Mouse (Mus musculus) cortical plate, adult 2 months (tissue): ENCODE results near the gene Zc3h7b. TPM values are rescaled to one million over a fixed set of nuclear protein-coding genes. Genes with fewer than 3 reads are reported as not detected.

Experiments
- H3K27ac ChIP-seq: fragments of 200-500 bp; 2 replicates; pipeline ENCODE4 v1.5.1; 2012; ENCODE audit warnings: low read length, control low read depth, inconsistent platforms; ENCODE audit not compliant: insufficient read depth
- H3K4me1 ChIP-seq: fragments of 200-500 bp; 2 replicates; pipeline ENCODE4 v1.6.1; 2011; ENCODE audit warnings: low read length; ENCODE audit not compliant: control insufficient read depth, insufficient read depth
- H3K4me3 ChIP-seq: fragments of 200-500 bp; 2 replicates; pipeline ENCODE4 v1.5.1; 2011; ENCODE audit warnings: mild to moderate bottlenecking, low read length, control low read depth; ENCODE audit not compliant: insufficient read depth
- CTCF ChIP-seq: fragments of 200-500 bp; IDR thresholded peaks from 2 replicates; pipeline ENCODE4 v1.5.1; 2011; ENCODE audit warnings: mild to moderate bottlenecking, control low read depth, low read length; ENCODE audit not compliant: insufficient read depth; ENCODE audit errors: extremely low read depth
- POLR2A ChIP-seq: fragments of 200-500 bp; IDR thresholded peaks from 2 replicates; pipeline ENCODE4 v1.6.1; 2011; ENCODE audit warnings: mild to moderate bottlenecking, low read length, control low read depth; ENCODE audit not compliant: insufficient read depth; ENCODE audit errors: extremely low read depth
- polyA plus RNA-seq: library from polyadenylated mRNA; depleted of rRNA; stranded (reverse); fragments of >200 nt; gene quantifications from 2 replicates; pipeline ENCODE4 v1.2.3, GENCODE M21; 2012

The Zc3h7b gene
- polyA plus RNA-seq, 1 experiment = 89.7 TPM

DNA sequence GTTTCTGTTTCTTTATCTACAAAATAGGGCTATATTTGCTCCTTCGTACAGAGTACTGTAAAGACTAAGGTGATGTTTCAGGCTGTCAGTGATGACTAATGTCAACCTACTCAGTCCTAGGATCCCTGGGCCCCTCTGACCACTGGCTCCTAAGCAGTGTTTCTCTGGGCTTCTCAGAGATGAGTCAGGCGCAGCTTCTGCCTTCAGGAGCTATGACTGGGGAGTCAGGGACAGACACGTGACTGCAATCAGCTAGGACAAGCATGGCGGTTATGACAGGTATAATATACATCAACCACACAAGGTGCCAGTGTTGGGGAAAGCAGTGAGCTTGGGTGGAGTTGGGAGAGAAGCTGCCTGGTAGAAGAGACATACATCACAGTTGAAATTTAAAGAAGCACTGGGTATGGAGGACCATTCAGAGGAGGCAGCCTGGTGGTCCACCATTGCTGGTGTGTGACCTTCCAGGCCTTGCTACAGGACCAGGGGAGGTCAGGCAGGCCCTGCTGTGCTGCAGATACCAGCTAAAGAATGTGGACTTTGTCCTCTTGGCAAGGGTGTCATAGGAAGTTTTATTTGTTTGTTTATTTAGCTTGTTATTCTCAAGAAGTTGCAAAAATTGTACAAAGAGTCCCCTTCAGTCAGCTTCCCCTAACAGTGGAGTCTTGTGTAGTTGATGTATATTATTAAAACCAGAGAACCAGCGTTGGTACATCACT, 15.7 kb downstream of the Zc3h7b start:
- Histone ChIP-seq H3K27ac (no peak overlapping the region), H3K4me1 (no peaks in the 10 kb centered on the region), H3K4me3 (no peak overlapping the region)
- TF ChIP-seq CTCF = no peak
- no peak for TF ChIP-seq POLR2A

DNA sequence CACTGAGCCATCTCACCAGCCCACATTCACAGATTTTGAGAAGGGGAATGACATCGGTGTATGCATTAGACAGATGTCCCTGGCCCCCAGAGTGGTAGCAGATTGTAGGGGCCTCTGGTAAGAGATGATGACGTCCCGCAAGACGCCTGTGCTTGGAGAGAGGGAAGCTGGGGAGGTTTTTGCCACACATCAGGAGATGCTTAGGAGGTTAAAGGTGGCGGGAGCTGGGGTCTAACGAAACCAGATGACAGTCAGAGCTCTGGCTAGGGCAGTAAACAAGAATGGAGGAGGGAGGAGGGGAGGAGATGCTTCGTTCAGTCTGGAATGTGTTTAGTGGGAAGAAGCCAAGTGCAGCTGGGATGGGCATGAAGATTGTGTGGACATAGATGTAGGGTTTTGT, 16.5 kb downstream of the Zc3h7b start:
- no peaks in the 10 kb centered on the region for H3K4me1 ChIP-seq
- no peak for TF ChIP-seq CTCF
- TF ChIP-seq POLR2A = no peak
- no peak overlapping the region for H3K27ac ChIP-seq
- H3K4me3 ChIP-seq = no peak overlapping the region

DNA sequence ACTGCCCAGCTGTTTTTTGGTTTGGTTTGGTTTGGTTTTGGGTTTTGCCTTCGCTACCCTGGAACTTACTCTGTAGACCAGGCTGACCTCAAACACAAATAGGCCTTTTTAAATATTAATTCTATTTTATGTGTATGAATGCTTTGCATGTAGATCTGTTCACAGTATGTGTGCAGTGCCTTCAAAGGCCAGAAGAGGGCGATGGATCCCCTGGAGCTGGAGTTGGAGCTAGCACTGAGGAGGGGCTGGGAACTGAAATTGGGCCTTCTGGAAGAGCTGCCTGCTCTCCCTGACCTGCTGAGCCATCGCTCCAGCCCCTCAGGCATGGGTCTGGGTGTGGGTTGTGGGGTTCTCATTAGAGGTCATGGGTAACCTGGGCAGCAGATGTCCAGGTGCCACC, 17.1 kb downstream of the Zc3h7b start:
- H3K4me1 ChIP-seq = no peaks in the 10 kb centered on the region
- TF ChIP-seq CTCF (no peak), POLR2A (no peak)
- H3K27ac ChIP-seq = no peak overlapping the region
- H3K4me3 ChIP-seq = no peak overlapping the region

DNA sequence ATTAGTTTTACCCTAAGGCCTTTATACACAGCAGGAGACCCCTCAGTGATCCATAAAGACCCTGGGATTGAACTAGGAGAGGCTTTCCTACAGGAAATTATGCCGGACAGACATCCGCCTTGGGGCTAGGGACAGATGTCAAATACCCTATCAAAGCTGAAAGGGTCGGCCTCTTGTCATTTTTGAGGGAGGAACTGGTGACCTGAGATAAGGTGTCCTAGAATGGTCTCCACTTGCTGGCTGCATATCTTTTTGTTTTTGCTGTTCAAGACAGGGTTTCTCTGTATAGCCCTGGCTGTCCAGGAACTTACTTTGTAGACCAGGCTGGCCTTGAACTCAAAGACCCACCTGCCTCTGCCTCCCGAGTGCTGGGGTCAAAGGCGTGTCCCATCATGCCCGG, 19.7 kb downstream of the Zc3h7b start:
- Histone ChIP-seq H3K4me3 (no peak overlapping the region), H3K27ac (no peak overlapping the region), H3K4me1 (no peaks in the 10 kb centered on the region)
- TF ChIP-seq CTCF (no peak), POLR2A (no peak)

DNA sequence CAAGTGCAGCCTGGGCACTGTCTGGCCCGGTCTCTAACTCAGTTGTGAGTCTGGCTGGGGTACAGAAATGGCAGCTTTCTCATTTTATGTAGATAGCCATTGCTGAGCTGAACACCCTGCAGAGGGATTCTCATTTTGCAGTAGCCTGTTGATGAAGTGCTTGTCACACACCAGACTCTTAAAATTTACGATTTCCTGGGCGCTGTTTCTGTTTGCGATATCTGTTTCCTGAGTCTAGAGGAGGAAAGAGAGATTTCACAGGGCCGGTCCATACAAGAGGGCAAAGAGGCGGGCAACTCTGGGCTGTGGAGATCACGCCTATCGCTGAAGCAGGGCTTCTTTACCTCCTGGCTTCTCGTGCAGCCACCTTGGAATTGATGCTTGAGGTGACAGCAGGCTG, 20.8 kb downstream of the Zc3h7b start:
- no peak overlapping the region for H3K4me3 ChIP-seq
- no peak overlapping the region for H3K27ac ChIP-seq
- H3K4me1 ChIP-seq = no peaks in the 10 kb centered on the region
- TF ChIP-seq CTCF = no peak
- TF ChIP-seq POLR2A = no peak

DNA sequence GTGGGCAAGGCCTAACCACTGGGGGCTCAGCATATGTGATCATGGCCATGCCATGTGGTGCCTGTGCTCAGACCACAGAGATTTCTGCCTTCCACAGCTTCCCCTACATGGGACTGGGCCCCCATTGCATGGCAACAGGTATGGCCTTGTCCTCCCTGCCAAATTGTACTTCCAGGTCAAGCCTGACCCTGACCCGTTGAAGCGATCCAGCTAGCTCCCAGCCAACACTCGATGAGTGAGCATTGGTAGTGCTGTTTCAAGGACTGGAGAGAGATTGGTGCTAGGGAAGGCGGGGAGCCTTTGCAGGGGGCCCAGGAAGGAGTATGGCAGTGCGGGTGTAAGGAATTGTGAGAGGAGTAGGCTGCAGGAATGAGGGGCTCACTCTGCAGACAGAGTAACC, 21.6 kb downstream of the Zc3h7b start:
- no peaks in the 10 kb centered on the region for H3K4me1 ChIP-seq
- H3K27ac ChIP-seq = no peak overlapping the region
- no peak for TF ChIP-seq POLR2A
- TF ChIP-seq CTCF = no peak
- H3K4me3 ChIP-seq = no peak overlapping the region

DNA sequence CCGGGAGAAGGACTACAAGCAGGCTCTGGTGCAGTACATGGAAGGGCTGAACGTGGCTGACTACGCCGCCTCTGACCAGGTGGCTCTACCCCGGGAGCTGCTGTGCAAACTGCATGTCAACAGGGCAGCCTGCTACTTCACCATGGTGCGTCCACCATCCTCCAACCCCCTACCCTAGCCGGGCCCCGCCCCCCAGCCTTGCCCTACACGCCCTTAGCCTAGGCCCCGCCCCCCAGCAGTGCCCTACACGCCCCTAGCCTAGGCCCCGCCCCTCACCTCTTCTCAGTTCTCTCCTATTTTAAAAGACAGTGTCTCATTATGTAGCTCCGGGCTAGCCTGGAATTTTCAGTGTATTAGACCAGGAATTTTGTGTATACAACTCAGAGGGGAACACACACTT, 24.2 kb downstream of the Zc3h7b start:
- H3K27ac ChIP-seq = no peak overlapping the region
- TF ChIP-seq POLR2A (no peak), CTCF (no peak)
- no peak overlapping the region for H3K4me3 ChIP-seq
- no peaks in the 10 kb centered on the region for H3K4me1 ChIP-seq

DNA sequence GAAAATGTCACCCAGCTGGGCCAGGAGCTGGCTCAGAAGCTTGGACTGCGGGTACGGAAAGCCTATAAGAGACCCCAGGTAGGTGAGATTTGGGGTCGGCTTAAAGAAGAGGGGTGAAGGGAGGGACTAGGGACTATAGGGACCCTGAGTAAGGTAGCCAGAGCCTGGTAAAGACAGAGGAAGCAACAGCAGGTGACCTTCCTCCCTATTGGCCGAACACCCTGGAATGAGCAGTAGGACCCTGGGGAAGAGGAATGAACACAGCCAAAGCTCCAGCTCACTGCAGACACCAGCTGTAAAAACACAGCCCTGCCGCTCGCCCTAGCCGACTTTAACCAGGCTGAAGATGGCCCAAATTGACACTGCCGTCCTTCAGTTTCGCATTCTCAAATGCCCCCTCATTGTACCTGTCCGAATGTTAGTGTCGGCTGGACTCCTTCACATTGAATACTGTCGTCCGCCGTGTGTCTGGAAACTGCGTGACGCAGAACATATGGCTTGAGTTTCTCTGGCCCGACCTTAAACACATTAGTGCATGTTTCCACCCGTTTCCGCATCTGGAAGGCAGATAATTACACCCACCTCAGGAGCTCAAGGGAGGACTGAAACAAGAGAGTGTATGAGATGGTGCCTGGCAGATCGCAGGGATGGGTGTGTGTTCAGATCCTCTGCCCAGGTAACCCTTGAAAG, 27.7 kb downstream of the Zc3h7b start:
- Histone ChIP-seq H3K27ac (no peak overlapping the region), H3K4me3 (no peak overlapping the region), H3K4me1 (no peaks in the 10 kb centered on the region)
- TF ChIP-seq CTCF (no peak), POLR2A (no peak)

DNA sequence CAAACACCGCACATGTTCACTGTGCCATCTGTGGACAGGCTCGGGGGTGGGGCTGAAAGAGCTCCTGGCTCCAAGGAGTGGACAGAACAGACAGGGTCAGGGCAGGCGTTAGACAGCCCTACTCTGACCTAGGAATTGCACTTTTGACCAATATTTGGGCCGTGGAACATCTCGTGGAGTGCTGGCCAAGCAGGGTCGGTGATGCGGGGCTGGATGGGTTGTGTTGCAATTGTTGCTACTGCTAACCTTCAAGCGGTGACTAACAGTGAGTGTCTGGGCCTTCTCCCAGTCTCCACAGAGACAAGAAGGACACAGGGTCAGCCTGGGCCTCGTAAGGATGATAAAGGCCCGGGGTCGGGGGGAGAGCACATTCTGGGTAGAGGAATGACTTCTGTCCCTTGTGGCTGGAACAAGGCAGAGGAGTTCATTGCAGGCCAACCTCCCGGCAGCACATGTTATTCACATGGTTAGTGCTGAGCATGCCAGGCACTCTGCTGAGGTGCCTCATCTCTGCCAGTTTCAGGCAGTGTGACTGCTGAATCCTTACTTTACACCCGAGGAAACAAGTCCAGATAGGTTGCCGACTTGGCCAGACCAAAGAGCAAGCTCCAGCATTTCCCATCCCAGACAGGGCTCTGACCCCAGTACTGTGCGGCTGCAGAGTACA, 29.8 kb downstream of the Zc3h7b start:
- Histone ChIP-seq H3K4me3 (no peak overlapping the region), H3K27ac (no peak overlapping the region), H3K4me1 (no peaks in the 10 kb centered on the region)
- TF ChIP-seq POLR2A (no peak), CTCF (no peak)
